Mouse (Mus musculus) gastrocnemius, adult 2 months (tissue): Measurements from ENCODE around the gene Wdr20. TPM values are rescaled to one million over a fixed set of nuclear protein-coding genes. Genes with fewer than 3 reads are reported as not detected.
"Not testable (repeated sequence)": the region's sequence is repeated elsewhere in the genome, so short reads cannot be mapped to it uniquely, and the experiment has no call there.

Source experiments
- DNase-seq: peaks from one replicate; pipeline ENCODE4 v3.0.0; 2022
- H3K27ac ChIP-seq: fragments of 200-600 bp; 2 replicates; pipeline ENCODE4 v1.8.1; 2022; ENCODE audit warnings: mild to moderate bottlenecking
- H3K4me3 ChIP-seq: fragments of 200-600 bp; 2 replicates; pipeline ENCODE4 v1.8.1; 2022; ENCODE audit warnings: mild to moderate bottlenecking, moderate library complexity
- CTCF ChIP-seq: fragments of 200-600 bp; IDR thresholded peaks from 2 replicates; pipeline ENCODE4 v1.8.1; 2022; ENCODE audit warnings: antibody characterized with exemption, mild to moderate bottlenecking, moderate library complexity
- intact Hi-C: fragments of 180-260 bp; cut with DNase I; formaldehyde crosslinking; loops from one replicate; pipeline ENCODE4 v1.15.1; 2025
- total RNA-seq, 2 experiments: library from RNA; stranded (reverse); gene quantifications; 2 replicates each; pipeline ENCODE4 v1.2.3; 2021

Wdr20 gene
- total RNA-seq, 2 experiments from 2014 or later: 18.9 to 22.0 TPM

DNA sequence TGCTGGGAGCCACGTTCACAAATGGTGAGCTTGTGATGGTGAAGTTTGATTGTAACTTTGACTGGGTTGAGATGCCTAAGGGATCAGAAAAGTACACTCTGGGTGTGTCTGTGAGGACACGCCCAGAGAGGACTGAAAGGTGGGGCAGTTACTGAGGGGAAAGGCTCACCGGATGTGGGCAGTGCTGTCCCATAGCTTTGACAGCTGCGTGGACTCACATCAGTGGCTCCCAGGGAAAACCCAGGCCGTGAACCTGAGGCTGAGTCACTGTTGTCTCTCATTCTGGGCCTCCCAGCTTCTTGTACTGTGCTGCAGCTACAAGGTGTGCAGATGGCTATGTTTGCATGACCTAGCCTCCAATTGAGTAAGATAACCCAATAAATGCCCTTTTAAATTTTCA, 12.3 kb upstream of the Wdr20 start:
- DNase-seq: no peak
- no peak for TF ChIP-seq CTCF
- intact Hi-C loops: no loop called here
- no peak overlapping the region for H3K4me3 ChIP-seq
- no peak overlapping the region for H3K27ac ChIP-seq

DNA sequence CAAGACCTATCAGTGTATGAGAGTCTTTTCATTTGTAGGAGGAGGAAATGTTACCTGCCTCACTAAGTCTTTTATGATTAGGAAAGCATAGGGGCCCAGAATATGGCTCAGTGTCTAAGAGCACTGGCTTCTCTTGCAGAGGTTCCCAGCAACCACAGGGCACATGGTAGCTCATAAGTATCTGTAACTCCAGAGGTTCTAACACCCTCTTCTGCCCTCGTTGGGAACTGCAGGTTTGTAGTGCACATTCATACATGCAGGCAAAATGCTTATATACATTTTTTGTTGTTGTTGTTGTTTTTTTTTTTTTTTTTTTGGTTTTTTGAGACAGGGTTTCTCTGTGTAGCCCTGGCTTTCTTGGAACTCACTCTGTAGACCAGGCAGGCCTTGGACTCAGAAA, 11.3 kb upstream of the Wdr20 start:
- Histone ChIP-seq H3K27ac (no peak overlapping the region), H3K4me3 (no peak overlapping the region)
- DNase-seq: no peak
- no peak for TF ChIP-seq CTCF
- intact Hi-C loops: no loop called here

DNA sequence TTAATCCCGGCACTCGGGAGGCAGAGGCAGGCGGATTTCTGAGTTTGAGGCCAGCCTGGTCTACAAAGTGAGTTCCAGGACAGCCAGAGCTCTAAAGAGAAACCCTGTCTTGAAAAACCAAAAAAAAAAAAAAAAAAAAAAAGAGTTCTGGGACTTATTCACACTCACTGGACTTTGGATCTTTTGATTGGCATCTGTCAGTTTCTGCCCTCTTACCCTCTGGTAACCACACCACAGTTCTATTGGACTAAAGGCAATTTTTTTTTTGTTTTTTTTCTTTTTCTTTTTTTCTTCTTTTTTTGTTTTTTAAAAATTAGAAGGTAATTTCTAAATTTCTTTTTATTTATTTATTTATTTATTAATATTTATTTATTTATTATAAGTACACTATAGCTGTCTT, 4.5 kb upstream of the Wdr20 start:
- DNase-seq, H3K4me3 ChIP-seq, intact Hi-C loops, H3K27ac ChIP-seq: not testable (repeated sequence)

DNA sequence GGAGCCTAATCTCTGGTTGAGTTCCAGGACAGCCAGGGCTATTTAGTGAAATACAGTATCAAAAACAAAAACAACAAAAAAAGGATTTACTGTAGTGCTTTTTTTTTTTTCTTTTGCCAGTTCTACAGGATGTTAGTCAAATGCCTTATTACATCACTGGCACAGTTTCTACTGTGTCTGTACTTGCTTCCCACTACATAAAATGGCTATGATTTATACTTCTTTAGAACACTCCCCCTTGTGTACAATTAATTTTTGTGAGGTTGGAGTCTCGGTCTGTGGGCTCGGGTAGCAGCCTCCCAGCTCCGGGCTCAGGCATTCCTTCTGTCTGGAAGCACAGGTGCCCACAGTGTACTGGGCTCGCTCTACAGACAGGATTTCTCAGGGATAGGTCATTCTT, 1.1 kb upstream of the Wdr20 start:
- Histone ChIP-seq H3K4me3 (no peak overlapping the region; the same call in 1 of the 2 replicates), H3K27ac (no peak overlapping the region)
- intact Hi-C loops: loop anchor here (5.0 kb wide), 4 partner anchors 46 to 134 kb away; partner anchors contain the start of genes Dync1h1 and Mok
- TF ChIP-seq CTCF: no peak
- no peak for DNase-seq

DNA sequence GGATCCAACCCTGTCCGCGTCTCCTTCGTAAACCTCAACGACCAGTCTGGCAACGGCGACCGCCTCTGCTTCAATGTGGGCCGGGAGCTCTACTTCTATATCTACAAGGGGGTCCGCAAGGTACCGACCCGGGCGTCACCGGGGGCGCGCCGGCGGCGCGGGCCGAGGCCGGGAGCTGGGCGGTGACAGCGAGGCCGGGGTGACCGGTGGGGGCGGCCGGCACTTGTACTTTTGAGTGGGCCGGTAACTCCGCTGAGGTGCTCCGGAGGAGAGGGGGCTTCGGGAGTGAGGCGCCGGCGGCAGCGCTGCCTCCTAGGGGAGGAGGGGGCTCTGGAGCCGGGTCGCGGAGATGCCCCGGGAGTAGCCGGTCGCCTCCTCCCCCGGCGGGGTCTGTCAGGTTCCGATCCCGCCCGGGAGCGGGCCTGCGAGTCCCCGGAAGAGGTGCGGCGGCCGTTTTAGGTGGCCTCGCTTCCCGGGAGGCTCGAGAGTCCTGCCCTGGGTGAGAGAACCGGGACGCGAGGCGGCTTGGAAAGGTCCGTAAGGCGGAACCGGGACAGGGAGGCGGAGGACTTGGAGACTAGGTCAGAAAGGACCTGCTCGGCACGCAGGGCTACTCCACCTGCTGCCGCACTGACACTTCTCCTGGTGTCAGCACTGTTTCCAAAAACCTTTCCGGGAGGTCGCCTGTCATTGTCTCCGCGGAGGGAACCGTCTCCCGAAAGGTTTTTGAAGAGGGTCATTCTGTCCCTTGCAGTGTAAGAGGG, 596 bp downstream of the Wdr20 start:
- TF ChIP-seq CTCF: no peak
- intact Hi-C loops: loop anchor here (2.0 to 5.0 kb wide), 5 partner anchors 32 to 136 kb away; partner anchors contain the start of genes Dync1h1 and Mok
- peak overlapping the region; percentile 95 for H3K27ac ChIP-seq
- no peak for DNase-seq
- H3K4me3 ChIP-seq: peak overlapping the region; percentile 93

DNA sequence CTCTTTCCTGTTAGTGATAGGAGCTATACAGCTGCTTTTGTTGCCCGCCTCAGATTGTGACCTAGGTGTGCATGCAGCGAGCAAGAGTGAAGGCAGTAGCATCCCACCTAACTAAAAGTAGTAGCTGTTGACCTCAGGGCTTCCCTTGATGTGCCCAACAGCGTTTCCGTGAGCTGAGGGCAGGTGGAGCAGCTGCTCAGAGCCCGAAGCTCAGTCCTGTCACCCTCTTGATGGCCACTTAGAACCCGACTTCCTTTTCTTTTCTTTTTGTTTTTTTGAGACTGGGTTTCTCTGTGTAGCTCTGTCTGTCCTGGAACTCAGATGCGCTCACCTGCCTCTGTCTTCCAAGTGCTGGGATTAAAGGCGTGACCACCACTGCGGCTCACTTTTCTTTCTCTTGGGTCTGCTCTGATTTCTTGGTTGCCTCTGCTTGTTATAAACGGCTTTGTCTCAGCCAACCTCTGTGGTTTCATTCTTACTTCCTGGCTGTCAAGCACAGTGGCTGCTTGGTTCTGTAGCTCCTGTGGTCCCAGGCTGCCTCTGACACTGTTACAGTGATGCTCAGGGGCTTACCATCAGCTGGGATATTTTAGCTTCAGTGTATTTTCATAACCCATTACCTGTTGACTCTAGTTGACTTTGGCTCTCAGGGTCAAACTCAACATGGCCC, 13.2 kb downstream of the Wdr20 start:
- Histone ChIP-seq H3K4me3 (no peak overlapping the region), H3K27ac (no peak overlapping the region)
- no peak for TF ChIP-seq CTCF
- DNase-seq: no peak
- intact Hi-C loops: no loop called here

DNA sequence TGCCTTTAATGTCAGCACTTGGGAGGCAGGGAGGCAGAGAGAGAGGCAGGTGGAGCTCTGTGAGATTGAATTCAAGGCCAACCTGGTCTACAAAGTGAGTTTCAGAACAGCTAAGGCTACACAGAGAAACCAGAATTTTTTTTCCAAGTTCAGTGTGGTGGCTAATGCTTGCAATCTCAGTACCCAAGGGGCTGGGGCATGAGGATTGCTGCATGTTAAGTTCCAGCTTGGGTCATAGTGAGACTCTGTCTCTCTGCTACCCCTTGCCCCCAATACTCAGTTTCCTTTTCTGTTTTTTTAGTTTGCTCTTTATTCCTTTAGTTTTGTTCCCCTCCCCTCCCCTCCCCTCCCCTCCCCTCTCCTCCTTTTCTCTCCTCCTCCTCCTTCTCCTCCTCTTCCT, 15.0 kb downstream of the Wdr20 start:
- no peak overlapping the region for H3K27ac ChIP-seq
- TF ChIP-seq CTCF: no peak
- no peak overlapping the region for H3K4me3 ChIP-seq
- intact Hi-C loops: no loop called here
- no peak for DNase-seq

DNA sequence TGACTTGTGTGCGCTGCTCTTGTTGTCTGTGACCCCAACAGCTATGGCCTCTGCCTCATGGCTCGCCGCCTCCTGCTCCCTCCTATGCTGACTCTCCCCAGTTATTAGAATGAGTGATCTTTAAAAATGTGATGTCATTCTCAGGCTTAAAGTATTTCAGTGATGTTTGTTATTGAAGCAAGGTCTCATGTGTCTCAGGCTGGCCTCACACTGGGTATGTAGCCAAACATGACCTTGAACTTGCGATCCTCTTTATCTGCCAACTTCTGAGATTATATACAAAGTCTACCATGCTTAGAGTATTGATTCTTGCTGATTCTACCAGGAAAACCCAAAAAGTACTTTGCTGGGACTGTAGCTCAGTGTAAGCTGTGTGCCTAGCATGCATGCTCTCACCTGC, 16.2 kb downstream of the Wdr20 start:
- Histone ChIP-seq H3K27ac (no peak overlapping the region), H3K4me3 (no peak overlapping the region)
- TF ChIP-seq CTCF: no peak
- intact Hi-C loops: no loop called here
- DNase-seq: no peak

DNA sequence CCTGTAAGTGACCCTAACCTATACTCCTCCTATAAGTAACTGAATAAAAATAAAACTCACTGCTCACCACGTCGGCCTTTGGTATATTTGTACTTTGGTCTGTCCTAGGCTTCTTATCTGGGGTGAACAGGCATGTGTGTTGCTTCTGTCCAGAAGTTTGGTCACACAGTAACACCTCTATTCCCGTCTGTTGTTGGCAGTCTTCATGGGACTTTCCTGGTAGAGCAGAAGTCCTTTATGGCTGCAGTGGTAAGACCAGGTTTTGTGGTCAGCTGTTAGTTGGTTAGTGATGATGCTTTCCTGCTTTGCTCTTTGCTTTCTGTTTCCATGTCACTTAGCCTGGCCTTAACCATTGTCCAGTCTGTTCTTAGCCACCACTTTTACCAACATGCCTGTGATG, 19.4 kb downstream of the Wdr20 start:
- no peak for TF ChIP-seq CTCF
- DNase-seq: no peak

DNA sequence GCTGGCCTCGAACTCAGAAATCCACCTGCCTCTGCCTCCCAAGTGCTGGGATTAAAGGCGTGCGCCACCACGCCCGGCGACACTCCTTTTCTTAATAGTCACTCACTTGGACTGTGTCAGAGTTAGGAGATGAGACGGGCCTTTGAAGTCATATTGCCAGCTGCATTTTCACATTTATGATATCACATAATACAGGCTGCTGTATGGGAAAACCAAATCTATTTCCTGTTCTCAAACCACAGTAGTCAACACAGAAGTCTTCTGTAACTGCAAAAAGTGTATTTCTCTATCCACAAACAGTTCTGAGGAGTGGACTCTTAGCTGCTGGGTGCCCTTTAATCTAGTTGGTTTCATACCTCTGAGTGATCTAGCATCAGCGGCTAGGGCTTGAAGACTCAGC, 21.2 kb downstream of the Wdr20 start:
- H3K4me3 ChIP-seq: no peak overlapping the region
- DNase-seq: no peak
- TF ChIP-seq CTCF: no peak
- intact Hi-C loops: no loop called here
- H3K27ac ChIP-seq: no peak overlapping the region

More for the DNA sequence above, 19.4 kb downstream of the Wdr20 start:
- Histone ChIP-seq H3K27ac (no peak overlapping the region), H3K4me3 (no peak overlapping the region)
- intact Hi-C loops: no loop called here

DNA sequence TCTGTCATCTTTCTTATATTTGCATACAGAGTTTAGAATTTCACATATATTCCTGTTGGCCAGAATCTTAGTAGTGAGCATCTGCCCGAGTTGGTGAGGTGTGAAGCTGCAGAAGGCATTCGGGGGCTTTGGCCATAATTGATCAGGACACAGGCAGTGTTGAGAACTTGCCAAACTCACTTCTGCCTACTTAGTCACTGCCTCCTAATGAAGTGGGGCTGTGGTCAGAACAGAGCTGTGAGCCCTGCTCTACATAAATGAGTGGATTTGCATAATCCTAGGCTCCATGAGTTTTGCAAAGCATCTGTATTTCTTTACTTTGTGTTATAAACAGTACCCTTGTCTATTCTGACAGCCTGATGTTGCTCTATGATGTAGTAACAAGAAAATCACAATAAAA, 24.6 kb downstream of the Wdr20 start:
- H3K27ac ChIP-seq: no peak overlapping the region
- H3K4me3 ChIP-seq: no peak overlapping the region
- intact Hi-C loops: no loop called here
- TF ChIP-seq CTCF: no peak
- no peak for DNase-seq

DNA sequence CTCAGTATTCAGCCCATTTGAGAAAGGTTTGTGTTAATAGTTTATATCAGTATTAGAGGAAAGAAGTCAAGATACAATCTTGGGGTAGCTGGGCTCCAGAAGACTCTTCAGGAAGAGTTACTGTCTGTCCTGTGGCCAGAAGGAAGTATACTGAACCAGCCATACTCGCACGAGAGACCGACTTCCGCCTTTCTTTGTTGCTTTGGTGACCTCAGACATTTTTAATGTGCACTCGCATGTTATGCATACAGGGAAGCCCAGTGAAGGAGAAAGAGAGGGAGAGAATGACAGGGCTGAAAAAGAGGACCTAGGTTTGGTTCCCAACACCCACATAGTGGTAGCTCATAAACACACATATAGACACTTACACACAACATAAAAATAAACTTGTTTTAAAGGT, 26.8 kb downstream of the Wdr20 start:
- DNase-seq: no peak
- TF ChIP-seq CTCF: no peak
- H3K27ac ChIP-seq: no peak overlapping the region
- H3K4me3 ChIP-seq: no peak overlapping the region
- intact Hi-C loops: no loop called here

DNA sequence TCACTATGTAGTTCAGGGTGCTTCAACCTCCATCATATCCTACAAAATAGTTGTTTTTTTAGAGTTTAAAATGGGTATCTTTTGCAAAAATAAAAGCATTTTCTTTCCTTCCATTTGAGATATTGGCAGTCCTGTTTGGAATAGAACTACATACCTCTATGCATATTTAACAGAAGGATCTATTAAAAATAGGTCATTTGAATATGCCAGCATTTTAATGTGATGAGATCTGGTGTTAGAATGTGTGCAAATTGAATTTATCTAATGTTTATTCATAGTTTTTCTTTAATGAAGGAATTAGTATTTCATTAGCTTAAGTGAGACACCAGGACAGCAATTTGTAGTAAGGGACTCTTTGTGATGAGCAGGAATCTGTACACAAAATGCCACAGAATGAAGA, 30.8 kb downstream of the Wdr20 start:
- Histone ChIP-seq H3K27ac (no peak overlapping the region), H3K4me3 (no peak overlapping the region)
- no peak for DNase-seq
- TF ChIP-seq CTCF: no peak
- intact Hi-C loops: no loop called here
